Mouse (Mus musculus): ENCODE measurements at regions not wholly inside any gene's neighbourhood (a gene's known extent, or its start where the extent isn't known, plus 50 kb on each side); places are given as distances from the start of the nearest gene placed in this dataset.

DNA sequence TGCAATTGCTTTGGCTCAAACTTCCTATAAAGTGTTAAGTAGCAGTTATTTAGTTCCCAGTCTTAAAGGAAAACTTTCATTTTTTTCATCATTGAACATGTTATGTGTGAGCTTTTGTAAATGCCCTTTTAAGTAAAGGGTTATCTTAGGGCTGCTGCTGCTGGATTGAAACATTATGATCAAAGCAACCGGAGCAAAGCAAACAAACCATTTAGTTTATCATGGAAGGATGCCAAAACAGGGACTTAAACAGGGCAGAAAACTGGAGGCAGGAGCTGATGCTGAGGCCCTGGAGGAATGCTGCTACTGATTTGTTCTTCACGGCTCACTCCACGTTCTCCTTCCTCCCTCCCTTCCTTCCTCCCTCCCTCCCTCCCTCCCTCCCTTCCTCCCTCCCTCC lies 111.3 kb upstream of the Nr2f1 start:
- TF ChIP-seq POLR2A (IDR thresholded peaks at IDR 0.05; ENCODE audit: insufficient read depth, low read length) (no peak), CTCF (IDR thresholded peaks at IDR 0.05; ENCODE audit: low read depth, low read length) (no peak), EP300 (IDR thresholded peaks at IDR 0.05; ENCODE audit: insufficient read depth, low read depth, low read length) (no peak)

Data from ES-Bruce4 (cell line).